Mouse (Mus musculus): ENCODE results near the gene Capn9. TPM values are rescaled to one million over a fixed set of nuclear protein-coding genes. Genes with fewer than 3 reads are reported as not detected.

The Capn9 gene
- polyA plus RNA-seq, 1 experiment from 2014 or later: not detected

Other genes with a start within 250 kb of the Capn9 start
- 0.36 and 0.95 TPM in 2 replicates for gene Pgbd5, start 136.5 kb upstream of the Capn9 start, polyA plus RNA-seq (2014; fragmentation: Nextera tagmentation; extraction: Ambion mirVana)
- 38.7 and 38.9 TPM in 2 replicates for gene Cog2, start 55.3 kb upstream of the Capn9 start, polyA plus RNA-seq (2014; fragmentation: Nextera tagmentation; extraction: Ambion mirVana)
- not detected in 2 replicates for gene Agt, start 6.4 kb upstream of the Capn9 start, polyA plus RNA-seq (2014; fragmentation: Nextera tagmentation; extraction: Ambion mirVana)
- gene 2310022B05Rik, start 87.3 kb downstream of the Capn9 start, polyA plus RNA-seq (2014; fragmentation: Nextera tagmentation; extraction: Ambion mirVana): 28.2 and 30.4 TPM in 2 replicates
- gene Ttc13, start 145.9 kb downstream of the Capn9 start, polyA plus RNA-seq (2014; fragmentation: Nextera tagmentation; extraction: Ambion mirVana): 49.5 and 53.9 TPM in 2 replicates
- 27.3 and 30.5 TPM in 2 replicates for gene Arv1, start 146.0 kb downstream of the Capn9 start, polyA plus RNA-seq (2014; fragmentation: Nextera tagmentation; extraction: Ambion mirVana)
- gene Fam89a, start 175.7 kb downstream of the Capn9 start, polyA plus RNA-seq (2014; fragmentation: Nextera tagmentation; extraction: Ambion mirVana): 3.7 and 4.5 TPM in 2 replicates
- 0.01 TPM in 1 of 2 replicates, not detected in the other for gene Trim67, start 217.0 kb downstream of the Capn9 start, polyA plus RNA-seq (2014; fragmentation: Nextera tagmentation; extraction: Ambion mirVana)

All from limb, embryonic 11.5 days (tissue).